Mouse (Mus musculus): ENCODE measurements around the gene Nme8.

Nme8 gene

GRCm38 (mm10) chr13:19697790-19698189 lies at the start of gene Nme8:
TSS of gene Nme8 (minus strand) at chr13:19697794.
- no peak for DNase-seq (ENCODE audit: low read depth, low spot score)

DNA sequence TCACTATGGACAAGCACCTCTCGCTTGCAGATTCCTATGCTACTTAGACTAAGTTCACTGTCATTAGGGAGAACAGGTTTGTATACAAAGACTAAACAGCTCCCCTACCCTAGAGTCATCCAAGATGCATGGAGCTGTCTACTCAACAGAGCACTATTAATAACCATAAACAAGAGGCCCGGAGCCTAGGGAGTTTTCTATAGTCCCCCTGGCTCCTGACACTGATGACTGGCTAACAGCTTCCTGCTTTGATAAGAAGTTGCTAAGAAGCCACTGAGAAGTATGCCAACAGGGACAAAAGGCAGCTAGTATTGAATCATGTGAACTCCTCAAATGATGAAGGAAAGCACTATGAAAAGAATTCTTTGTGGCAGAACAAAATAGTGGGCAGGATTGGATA lies 48.1 kb upstream of the Nme8 start:
- DNase-seq (ENCODE audit: low read depth, low spot score) = no peak

DNA sequence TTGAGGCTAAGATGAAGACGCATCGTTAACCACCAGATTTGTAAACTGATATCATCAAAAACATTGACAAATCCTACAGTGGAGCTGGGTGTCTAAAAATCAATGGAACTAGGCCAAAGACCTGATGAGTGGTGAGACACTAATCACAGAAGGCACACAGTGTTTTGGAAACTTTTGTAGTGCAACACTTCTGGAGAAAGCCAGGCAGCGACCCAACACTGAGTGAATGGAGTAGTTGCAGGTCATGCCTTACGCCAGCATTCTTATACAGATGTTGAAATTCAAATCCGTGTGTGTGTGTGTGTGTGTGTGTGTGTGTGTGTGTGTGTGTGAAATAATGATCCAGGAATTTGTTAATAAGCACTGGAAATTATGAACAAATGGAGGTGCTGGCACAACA lies 46.9 kb upstream of the Nme8 start:
- DNase-seq (ENCODE audit: low read depth, low spot score) = no peak

GRCm38 (mm10) chr13:19734597-19734996 lies 37.0 kb upstream of the Nme8 start:
- no peak for DNase-seq (ENCODE audit: low read depth, low spot score)

- no peak for DNase-seq (ENCODE audit: low read depth, low spot score)
Observed at GRCm38 (mm10) chr13:19730826-19731225, 33.2 kb upstream of the Nme8 start.

- DNase-seq (ENCODE audit: low read depth, low spot score) = no peak
Observed at GRCm38 (mm10) chr13:19718954-19719353, 21.4 kb upstream of the Nme8 start.

- DNase-seq (ENCODE audit: low read depth, low spot score) = no peak
Observed at GRCm38 (mm10) chr13:19717201-19717600, 19.6 kb upstream of the Nme8 start.

DNA sequence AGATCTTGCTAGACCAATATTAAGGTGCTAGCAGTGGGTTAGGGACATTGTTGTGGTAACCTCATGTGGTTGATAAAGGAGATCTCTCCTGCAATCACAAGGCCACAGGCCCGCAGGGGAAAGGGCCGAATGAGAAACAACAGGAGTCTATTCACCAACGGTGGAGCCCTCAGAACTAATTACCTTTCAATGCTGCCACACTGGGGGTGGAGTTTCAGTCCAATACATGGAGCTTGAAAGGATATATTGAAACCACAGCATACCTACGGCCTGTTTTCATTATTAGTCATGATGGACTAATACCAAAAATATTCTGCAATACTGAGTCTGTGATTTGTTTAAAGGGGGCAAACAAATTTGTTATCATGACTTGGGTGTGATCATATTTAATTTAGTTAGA lies 6.2 kb upstream of the Nme8 start:
- DNase-seq (ENCODE audit: low read depth, low spot score) = no peak

DNA sequence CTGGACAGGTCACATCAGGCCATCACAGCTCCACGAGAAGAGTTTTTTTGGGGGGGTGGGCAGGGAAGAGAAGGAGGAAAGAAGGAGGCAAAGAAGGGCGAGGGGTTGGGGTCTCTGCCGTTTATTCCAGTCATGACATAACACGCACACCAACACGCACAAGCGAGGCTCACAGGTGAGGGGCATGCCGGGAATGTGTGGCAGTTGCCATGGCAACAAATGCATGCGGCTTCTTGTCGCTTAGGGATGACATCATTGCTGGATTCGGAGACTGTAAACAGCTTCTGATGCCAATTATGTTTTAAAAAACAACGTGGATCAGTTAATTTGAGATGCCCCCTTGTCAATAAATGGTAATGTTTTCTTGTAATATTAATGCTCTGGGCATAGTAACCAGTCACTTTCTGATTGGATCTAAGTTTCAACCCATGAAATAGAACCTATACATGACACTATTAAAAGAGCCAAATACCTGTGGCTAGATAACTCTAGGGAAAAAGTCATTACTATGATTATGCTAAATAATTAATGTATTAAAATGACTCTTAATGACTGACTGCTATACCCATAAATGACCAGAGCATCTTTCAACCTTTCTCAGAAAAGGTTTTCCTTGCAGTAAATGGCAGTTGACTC lies 4.0 kb upstream of the Nme8 start:
- DNase-seq (ENCODE audit: low read depth, low spot score) = no peak

GRCm38 (mm10) chr13:19700733-19701442 lies 3.3 kb upstream of the Nme8 start:
- DNase-seq (ENCODE audit: low read depth, low spot score) = no peak

DNA sequence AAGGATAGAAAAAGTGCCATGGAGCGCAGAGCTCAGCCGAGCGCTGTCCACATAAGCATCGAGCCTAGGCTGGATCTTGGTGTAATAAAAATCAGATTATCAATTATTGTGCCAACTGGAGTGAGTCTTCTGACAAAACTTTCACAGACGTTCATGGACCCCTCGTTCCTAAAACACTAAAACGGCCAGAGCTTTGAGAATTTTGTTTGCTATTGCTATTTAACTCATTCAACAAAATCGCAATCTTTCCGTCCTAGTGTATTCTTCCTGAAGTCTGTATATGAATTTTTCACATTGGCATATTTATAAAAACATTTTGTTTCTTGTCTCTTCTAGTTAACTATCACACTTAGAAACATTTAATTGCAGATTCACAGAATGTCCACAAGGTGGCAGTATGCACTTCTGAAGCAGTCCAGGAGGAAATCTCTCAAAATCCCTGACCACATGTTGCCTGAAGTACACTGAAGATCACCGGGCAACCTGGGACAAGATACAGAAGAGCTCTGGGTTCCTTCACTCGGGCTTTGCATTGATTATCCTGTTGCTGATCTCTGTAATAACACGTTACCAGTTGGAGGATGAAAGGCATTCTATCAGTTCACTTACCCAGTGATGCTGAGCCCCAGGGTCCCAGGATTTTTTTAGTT lies 1.1 kb upstream of the Nme8 start:
- peak; percentile 6 for DNase-seq (ENCODE audit: low read depth, low spot score)

- DNase-seq (ENCODE audit: low read depth, low spot score) = no peak
Observed at GRCm38 (mm10) chr13:19690417-19690816, 7.2 kb downstream of the Nme8 start.

DNA sequence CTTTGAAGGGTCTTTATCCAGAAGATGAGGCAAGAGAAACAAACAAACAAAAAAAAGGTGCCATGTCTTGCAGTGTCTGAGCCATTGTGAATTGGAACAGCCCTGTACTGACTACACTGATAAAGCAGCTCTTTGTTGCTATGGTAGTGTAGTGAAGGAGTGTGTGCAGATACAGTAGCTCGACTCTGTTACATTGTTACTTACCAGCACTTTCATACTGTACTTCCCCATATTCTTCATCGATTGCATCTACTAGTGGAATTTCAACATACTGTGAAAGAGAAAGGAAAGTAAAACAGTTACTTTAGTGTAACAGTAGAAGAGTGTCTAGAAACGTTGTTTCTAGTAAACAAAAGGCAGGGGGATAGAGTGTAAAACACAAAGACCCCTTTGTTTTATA lies 7.6 kb downstream of the Nme8 start:
- no peak for DNase-seq (ENCODE audit: low read depth, low spot score)

DNA sequence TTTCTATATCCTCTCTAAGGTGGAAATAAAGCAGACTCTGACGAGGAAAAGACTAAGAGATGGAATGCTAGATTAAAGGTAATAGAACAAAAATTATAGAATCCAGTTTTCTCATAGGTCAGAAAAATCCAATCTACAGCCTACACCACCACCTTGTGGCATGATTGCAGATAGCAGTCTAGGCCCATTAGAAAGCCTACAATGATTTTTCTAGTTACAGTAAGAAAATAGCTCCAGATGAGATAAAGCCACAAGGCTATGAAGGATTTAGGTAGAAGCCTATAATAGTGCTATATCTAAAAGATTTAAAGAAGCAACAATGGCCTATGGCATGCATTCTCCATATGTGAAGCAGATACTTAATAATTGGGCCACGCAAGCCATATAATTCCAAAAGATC lies 13.6 kb downstream of the Nme8 start:
- peak; percentile 4 for DNase-seq (ENCODE audit: low read depth, low spot score)

- no peak for DNase-seq (ENCODE audit: low read depth, low spot score)
Observed at GRCm38 (mm10) chr13:19682879-19683640, 14.5 kb downstream of the Nme8 start.

GRCm38 (mm10) chr13:19674601-19675000 lies 23.0 kb downstream of the Nme8 start:
- DNase-seq (ENCODE audit: low read depth, low spot score) = no peak

GRCm38 (mm10) chr13:19674025-19674424 lies 23.6 kb downstream of the Nme8 start:
- no peak for DNase-seq (ENCODE audit: low read depth, low spot score)

DNA sequence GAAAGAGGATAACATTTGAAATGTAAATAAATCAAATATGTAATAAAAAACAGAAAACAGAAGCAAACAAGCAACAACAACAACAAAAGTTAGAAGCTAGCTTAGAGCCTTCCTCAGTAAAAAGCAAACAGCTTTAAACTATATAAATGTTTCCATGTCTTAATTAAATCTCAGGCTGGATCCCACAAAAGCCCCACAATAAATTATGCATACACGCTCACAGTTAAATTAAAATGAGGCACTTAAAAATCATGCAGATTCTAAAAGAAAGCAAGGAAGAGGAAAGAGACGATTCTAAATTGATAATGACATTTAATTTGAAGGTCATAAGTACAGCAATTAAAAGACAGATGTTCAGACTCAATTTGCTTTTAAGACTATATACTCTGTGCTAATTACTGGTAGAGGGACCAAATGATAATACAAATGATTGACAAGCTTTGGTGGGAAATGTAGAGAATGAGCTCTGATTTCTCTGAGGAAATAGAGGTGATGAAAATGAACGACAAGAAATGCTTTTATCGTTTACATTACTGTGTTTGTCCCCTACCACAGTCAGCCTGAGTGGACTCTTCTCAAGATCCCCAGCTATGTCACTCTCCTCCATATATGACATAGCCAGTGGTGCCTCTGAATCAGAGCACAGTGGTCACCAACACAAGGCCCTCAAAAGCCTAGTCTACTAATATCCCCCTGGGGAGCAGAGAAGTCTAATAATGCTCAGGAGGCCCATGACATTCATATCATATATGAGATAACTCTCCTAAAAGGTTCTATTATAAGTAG lies 29.0 kb downstream of the Nme8 start:
- DNase-seq (ENCODE audit: low read depth, low spot score) = no peak

DNA sequence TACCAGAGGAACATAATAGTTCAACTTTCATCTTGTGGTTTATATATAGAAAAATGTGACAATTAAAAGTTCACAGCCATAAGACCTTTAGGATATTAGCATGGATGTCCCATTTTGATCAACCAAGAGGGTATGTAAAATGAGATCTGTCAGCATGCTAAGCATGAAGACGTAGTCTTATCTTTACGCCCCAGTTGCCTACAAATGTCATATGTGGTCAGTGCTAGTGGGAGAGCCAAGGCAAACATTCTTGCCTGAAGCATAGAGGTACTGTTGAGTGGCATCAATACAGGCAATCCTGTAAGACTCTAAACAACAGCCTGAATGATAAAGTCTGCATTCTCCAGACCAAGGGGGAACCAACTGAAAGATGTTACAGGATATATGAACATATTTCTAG lies 45.2 kb downstream of the Nme8 start:
- DNase-seq (ENCODE audit: low read depth, low spot score) = no peak

GRCm38 (mm10) chr13:19649824-19650223 lies 47.8 kb downstream of the Nme8 start:
- peak; percentile 52 for DNase-seq (ENCODE audit: low read depth, low spot score)

GRCm38 (mm10) chr13:19644225-19644624 lies 53.4 kb downstream of the Nme8 start:
- no peak for DNase-seq (ENCODE audit: low read depth, low spot score)
